Comparison of ENCODE assay signal across 10 mouse cellular contexts in genomic region chr11:120550810-120551440, GRCm38 (mm10). TPM values are rescaled to one million over a fixed set of nuclear protein-coding genes. Genes with fewer than 3 reads are reported as not detected.
DNase-seq lines count a peak whose midpoint lies in the region; ATAC-seq lines count a peak whose summit lies in the region.
"Had no signal": no experiment of that assay in that cellular context is flagged by ENCODE, and none has a peak within 500 bp of the region (broad histone marks: within the 10 kb centered on the region; RNA-seq: fewer than 3 reads in every experiment).

Gene Ppp1r27, minus strand, starts transcription at chr11:120551132.

- H3K4me1 ChIP-seq in kidney, embryonic 14.5 days (ENCODE audit: control insufficient read depth, insufficient read depth, low read length), result peaks cover 18% of the 10 kb centered on the region
- peaks cover 6% of the 10 kb centered on the region; the same call in 1 of the 2 replicates for H3K4me1 ChIP-seq in brown adipose tissue, adult 24 weeks (ENCODE audit: control insufficient read depth, insufficient read depth, insufficient read length, low read length)
- H3K4me1 ChIP-seq in hindbrain, embryonic 10.5 days (replicated peaks), result peaks cover 35% of the 10 kb centered on the region
- peaks cover 22% of the 10 kb centered on the region for H3K4me1 ChIP-seq in midbrain, embryonic 12.5 days

- no peaks in the 10 kb centered on the region for H3K9me3 ChIP-seq in kidney, embryonic 14.5 days (ENCODE audit: control insufficient read depth, low read length)
- H3K9me3 ChIP-seq in hindbrain, embryonic 10.5 days, result no peaks in the 10 kb centered on the region
- no peaks in the 10 kb centered on the region for H3K9me3 ChIP-seq in midbrain, embryonic 12.5 days

- H3K9ac ChIP-seq in kidney, embryonic 14.5 days (ENCODE audit: low read depth, low read length), result peak within 1 kb of the TSS; percentile 93
- H3K9ac ChIP-seq in midbrain, embryonic 12.5 days (replicated peaks), result peak within 1 kb of the TSS; percentile 97

- H3K27ac ChIP-seq in kidney, embryonic 14.5 days (ENCODE audit: low read depth, low read length), result peak within 1 kb of the TSS; percentile 93
- H3K27ac ChIP-seq in brown adipose tissue, adult 24 weeks (replicated peaks; ENCODE audit: low read depth, low read length), result peak within 1 kb of the TSS; percentile 75
- peak within 1 kb of the TSS; percentile 96 for H3K27ac ChIP-seq in hindbrain, embryonic 10.5 days
- H3K27ac ChIP-seq in midbrain, embryonic 12.5 days (replicated peaks), result peak within 1 kb of the TSS; percentile 85

- no peaks in the 10 kb centered on the region for H3K36me3 ChIP-seq in kidney, embryonic 14.5 days (ENCODE audit: control insufficient read depth, insufficient read depth, low read length)
- H3K36me3 ChIP-seq in hindbrain, embryonic 10.5 days, result peaks cover 23% of the 10 kb centered on the region
- 0 out of 2 replicates have a peak, but pooled peaks cover 5% of the 10 kb centered on the region for H3K36me3 ChIP-seq in midbrain, embryonic 12.5 days

- peak within 1 kb of the TSS; percentile 94 for H3K4me3 ChIP-seq in kidney, embryonic 14.5 days (ENCODE audit: low read length)
- peak within 1 kb of the TSS; percentile 69 for H3K4me3 ChIP-seq in brown adipose tissue, adult 24 weeks (ENCODE audit: insufficient read depth, low read depth, low read length)
- H3K4me3 ChIP-seq in hindbrain, embryonic 10.5 days, result peak within 1 kb of the TSS; percentile 100
- peak within 1 kb of the TSS; percentile 86 for H3K4me3 ChIP-seq in midbrain, embryonic 12.5 days

- H3K4me2 ChIP-seq in kidney, embryonic 14.5 days (replicated peaks; ENCODE audit: low read depth, low read length), result peak within 1 kb of the TSS; percentile 91
- H3K4me2 ChIP-seq in midbrain, embryonic 12.5 days (replicated peaks), result peak within 1 kb of the TSS; percentile 91

- WGBS in kidney, embryonic 14.5 days, result 91% methylated on average over 28 of the region's 28 CpGs
- WGBS in hindbrain, embryonic 10.5 days, result 93% methylated on average over 28 of the region's 28 CpGs
- 95% methylated on average over 28 of the region's 28 CpGs for WGBS in midbrain, embryonic 12.5 days

- DNase-seq in kidney, postnatal 10 days, result no peak
- no peak for DNase-seq in hindbrain, embryonic 10.5 days (ENCODE audit: low spot score)
- DNase-seq in adrenal gland, postnatal 36 days, result no peak
- DNase-seq in yolk sac, embryonic 10.5 days (ENCODE audit: low spot score), result no peak
- no peak for DNase-seq in kidney, postnatal 4 days
- DNase-seq: left cerebral cortex, postnatal 4 days had no signal

- no peak for ATAC-seq in kidney, embryonic 14.5 days (ENCODE audit: low FRiP score, low TSS enrichment)
- no peak for ATAC-seq in midbrain, embryonic 12.5 days (ENCODE audit: low FRiP score, low read depth)
- ATAC-seq: Patski had no signal

- no peaks in the 10 kb centered on the region for H3K27me3 ChIP-seq in kidney, embryonic 14.5 days (ENCODE audit: control insufficient read depth, insufficient read depth, low read length)
- H3K27me3 ChIP-seq in hindbrain, embryonic 10.5 days (ENCODE audit: insufficient read depth, poor library complexity, severe bottlenecking), result no peaks in the 10 kb centered on the region
- no peaks in the 10 kb centered on the region for H3K27me3 ChIP-seq in midbrain, embryonic 12.5 days
- H3K27me3 ChIP-seq: Patski had no signal

RNA-seq across cellular contexts. Expression of gene Ppp1r27, which starts in this region (rescaled TPM):
- polyA plus RNA-seq in kidney, embryonic 14.5 days (2014; fragmentation: Nextera tagmentation; extraction: Ambion mirVana), result 0.58 and 0.89 TPM in 2 replicates
- 4.1 and 5.5 TPM in 2 replicates for polyA plus RNA-seq in brown adipose tissue, adult 24 weeks (2012; ENCODE audit: insufficient read depth, insufficient read length, missing spikeins)
- polyA plus RNA-seq in hindbrain, embryonic 10.5 days (2016; fragmentation: Nextera tagmentation; extraction: Ambion mirVana), result 0.27 TPM in 1 of 2 replicates, not detected in the other
- not detected in 2 replicates for polyA plus RNA-seq in midbrain, embryonic 12.5 days (2016; fragmentation: Nextera tagmentation; extraction: Ambion mirVana)
- 1 to 10 TPM in 1 of 2 experiments, under 1 TPM in 1; 0.56 to 1.3 TPM for total RNA-seq in adrenal gland, postnatal 36 days (2021)
- total RNA-seq: left cerebral cortex, postnatal 4 days had no signal
- polyA plus RNA-seq: Patski had no signal
